Mouse (Mus musculus) neural tube, embryonic 13.5 days (tissue): Measurements from ENCODE around the gene Lin28b. TPM values are rescaled to one million over a fixed set of nuclear protein-coding genes. Genes with fewer than 3 reads are reported as not detected.

Experiments used
- ATAC-seq: fragments of 200-750 bp; cut with Nextera tagmentation; 2 replicates; pipeline ENCODE4 v1.8.0; 2017; ENCODE audit warnings: low read depth, mild to moderate bottlenecking, moderate TSS enrichment, moderate library complexity
- H3K27ac ChIP-seq: fragments of 300-500 bp; sonication (generic); replicated peaks from 2 replicates; pipeline ENCODE4 v1.5.1; 2015; ENCODE audit warnings: moderate library complexity, mild to moderate bottlenecking, inconsistent platforms
- H3K27me3 ChIP-seq: fragments of 300-500 bp; sonication (generic); 2 replicates; pipeline ENCODE4 v1.6.1; 2015; ENCODE audit warnings: mild to moderate bottlenecking, inconsistent platforms
- H3K36me3 ChIP-seq: fragments of 300-500 bp; sonication (generic); 2 replicates; pipeline ENCODE4 v1.6.1; 2015; ENCODE audit warnings: mild to moderate bottlenecking, inconsistent platforms
- H3K4me1 ChIP-seq: fragments of 300-500 bp; sonication (generic); replicated peaks from 2 replicates; pipeline ENCODE4 v1.6.1; 2015; ENCODE audit warnings: inconsistent platforms
- H3K4me2 ChIP-seq: fragments of 300-500 bp; sonication (generic); 2 replicates; pipeline ENCODE4 v1.6.1; 2015; ENCODE audit warnings: inconsistent platforms, mild to moderate bottlenecking, moderate library complexity
- H3K4me3 ChIP-seq: fragments of 300-500 bp; sonication (generic); 2 replicates; pipeline ENCODE4 v1.5.1; 2015; ENCODE audit warnings: mild to moderate bottlenecking, inconsistent platforms
- H3K9ac ChIP-seq: fragments of 300-500 bp; sonication (generic); 2 replicates; pipeline ENCODE4 v1.6.1; 2015; ENCODE audit warnings: moderate library complexity, mild to moderate bottlenecking, inconsistent platforms
- H3K9me3 ChIP-seq: fragments of 300-500 bp; sonication (generic); 2 replicates; pipeline ENCODE4 v1.6.1; 2016; ENCODE audit warnings: inconsistent platforms
- WGBS: fragments of 180-500 bp; shearing (Covaris S2); methylation state at CpG from one replicate; pipeline ENCODE4 v1.1.7; 2015; 5-methylcytosine and 5-hydroxymethylcytosine counted together
- polyA plus RNA-seq: library from polyadenylated mRNA; unstranded; fragments of >200 nt; fragmentation: Nextera tagmentation; extraction: Ambion mirVana; gene quantifications from 2 replicates; pipeline ENCODE4 v1.2.1, GENCODE M21; 2015

Lin28b gene
- polyA plus RNA-seq, 1 experiment from 2014 or later = 9.1 TPM

DNA sequence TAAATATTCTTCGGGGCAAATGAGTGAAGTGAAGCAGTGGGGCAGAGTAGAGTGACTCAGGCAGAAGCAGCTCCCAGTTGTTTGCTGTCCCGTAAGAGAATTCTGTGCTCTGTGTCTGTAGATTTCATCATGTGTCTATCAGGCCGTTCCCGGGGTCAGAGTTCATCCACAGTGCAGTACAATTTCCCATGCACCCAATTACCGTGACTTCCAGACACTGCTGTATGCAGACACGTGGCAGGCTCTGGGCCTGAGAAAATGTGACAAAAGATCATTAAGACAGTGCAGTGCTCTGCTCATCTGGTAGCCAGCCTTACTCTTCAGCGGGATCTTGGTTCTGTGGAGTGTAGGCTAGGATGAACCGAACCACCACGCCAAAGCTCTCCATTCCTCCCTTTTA lies 141.0 kb downstream of the Lin28b start:
- 76% methylated on average over 9 of the region's 9 CpGs for WGBS
- ATAC-seq = no peak
- Histone ChIP-seq H3K9ac (no peak overlapping the region), H3K4me3 (no peak overlapping the region), H3K27ac (no peak overlapping the region), H3K9me3 (no peaks in the 10 kb centered on the region), H3K36me3 (no peaks in the 10 kb centered on the region), H3K4me1 (no peaks in the 10 kb centered on the region), H3K27me3 (no peaks in the 10 kb centered on the region), H3K4me2 (no peak overlapping the region)

DNA sequence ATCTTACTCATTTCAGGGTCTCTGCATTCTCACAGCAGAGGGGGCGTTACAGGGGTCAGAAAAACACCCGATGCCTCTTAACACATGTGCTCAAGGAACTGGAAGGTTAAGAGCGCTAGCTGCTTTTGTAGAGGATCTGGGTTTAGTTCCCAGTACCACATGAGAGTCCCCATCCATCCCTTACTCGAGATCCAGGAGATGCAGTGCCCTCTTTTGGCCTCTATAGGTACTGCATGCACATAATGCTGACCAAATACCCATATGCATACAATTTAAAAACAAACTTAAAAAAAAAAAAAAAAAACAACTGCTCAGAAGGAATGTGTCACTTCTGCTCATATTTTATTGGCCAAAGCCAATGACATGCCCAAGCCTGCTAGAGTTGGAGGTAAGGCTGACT lies 141.8 kb downstream of the Lin28b start:
- WGBS = 87% methylated on average over 4 of the region's 4 CpGs
- H3K27ac ChIP-seq = no peak overlapping the region
- no peak overlapping the region for H3K9ac ChIP-seq
- H3K36me3 ChIP-seq = no peaks in the 10 kb centered on the region
- H3K4me3 ChIP-seq = no peak overlapping the region
- no peaks in the 10 kb centered on the region for H3K9me3 ChIP-seq
- ATAC-seq = no peak
- H3K4me2 ChIP-seq = no peak overlapping the region
- no peaks in the 10 kb centered on the region for H3K27me3 ChIP-seq
- H3K4me1 ChIP-seq = no peaks in the 10 kb centered on the region

DNA sequence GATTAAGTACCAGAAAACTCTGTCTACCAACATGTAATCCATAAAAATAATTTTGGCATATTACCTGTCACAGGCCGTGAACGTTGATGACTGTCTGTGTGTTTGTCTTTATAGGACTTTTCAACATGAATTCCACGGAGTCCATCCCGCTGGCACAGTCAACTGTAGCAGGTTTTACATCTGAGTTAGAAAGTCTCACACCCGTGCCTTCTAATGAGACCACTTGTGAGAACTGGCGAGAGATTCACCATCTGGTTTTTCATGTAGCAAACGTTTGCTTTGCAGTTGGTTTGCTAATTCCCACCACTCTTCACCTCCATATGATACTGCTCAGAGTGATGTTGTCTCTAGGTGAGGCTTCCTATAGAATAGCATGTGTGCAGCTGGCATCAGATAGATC lies 147.1 kb downstream of the Lin28b start:
- no peak for ATAC-seq
- 83% methylated on average over 7 of the region's 7 CpGs for WGBS
- H3K9ac ChIP-seq = no peak overlapping the region

DNA sequence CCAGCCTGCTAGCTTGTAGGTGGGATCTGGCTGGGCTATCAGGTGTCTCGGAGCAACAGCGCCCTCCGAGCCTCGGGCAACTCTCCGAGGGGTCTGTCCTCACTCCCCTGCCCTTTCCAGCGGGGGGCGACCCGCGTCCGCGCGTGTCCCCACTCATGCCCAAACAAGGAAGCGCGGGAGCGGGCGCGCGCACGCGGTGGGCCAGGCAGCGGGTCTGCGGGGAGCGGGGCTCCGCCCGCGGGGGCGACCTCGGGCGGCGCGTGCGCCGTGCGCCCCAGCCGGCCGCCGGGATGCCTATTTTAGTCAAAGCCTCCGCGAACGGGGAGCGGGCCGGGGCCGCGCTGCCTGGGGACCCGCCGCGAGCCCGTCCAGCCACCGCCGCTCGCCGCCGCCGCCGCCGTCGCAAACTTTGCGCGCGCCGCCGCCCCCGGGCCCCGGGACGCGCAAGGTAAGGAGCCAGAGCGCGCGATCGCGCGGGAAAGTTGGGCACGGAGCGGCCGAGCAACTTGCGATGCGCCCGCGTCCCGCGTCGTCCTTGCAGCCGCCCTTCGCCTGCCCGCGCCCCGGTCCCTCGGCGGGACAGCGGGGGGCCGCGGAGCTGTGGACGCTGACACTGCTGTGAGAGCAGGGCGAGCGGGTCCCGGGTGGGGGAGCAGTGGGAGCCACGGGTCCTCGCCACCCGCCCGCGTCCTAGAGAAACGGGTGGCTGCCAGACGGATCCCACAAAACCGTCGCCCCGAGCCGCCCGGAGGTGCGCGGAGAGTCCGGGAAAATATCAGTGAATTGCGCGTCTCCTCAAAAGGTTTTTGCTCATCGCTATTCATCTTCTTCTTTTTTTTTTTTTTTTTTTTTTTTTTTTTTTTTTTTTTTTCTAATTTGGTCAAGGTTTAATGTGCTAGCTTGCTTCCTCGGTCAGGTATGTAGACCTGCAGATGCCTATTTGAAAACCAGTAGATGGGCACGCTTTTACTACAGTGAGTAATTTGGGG lies 150.5 kb downstream of the Lin28b start, which contains the start of gene Bves:
TSS of gene Bves (plus strand) at position 339 of the 989 bp plus-strand sequence.
- Histone ChIP-seq H3K4me2 (peak within 1 kb of the TSS; percentile 92), H3K4me1 (no peaks in the 10 kb centered on the region; the same call in 1 of the 2 replicates), H3K27me3 (peaks cover 22% of the 10 kb centered on the region), H3K9me3 (no peaks in the 10 kb centered on the region), H3K4me3 (peak within 1 kb of the TSS; percentile 74), H3K36me3 (no peaks in the 10 kb centered on the region), H3K9ac (peak within 1 kb of the TSS; percentile 76), H3K27ac (no peak within 1 kb of the TSS)
- ATAC-seq = peak; percentile 80
- 1% methylated on average over 110 of the region's 116 CpGs for WGBS

More for the DNA sequence above, 147.1 kb downstream of the Lin28b start:
- Histone ChIP-seq H3K27ac (no peak overlapping the region), H3K27me3 (peaks cover 15% of the 10 kb centered on the region), H3K4me2 (no peak overlapping the region), H3K36me3 (no peaks in the 10 kb centered on the region), H3K9me3 (no peaks in the 10 kb centered on the region), H3K4me3 (no peak overlapping the region), H3K4me1 (no peaks in the 10 kb centered on the region; the same call in 1 of the 2 replicates)

DNA sequence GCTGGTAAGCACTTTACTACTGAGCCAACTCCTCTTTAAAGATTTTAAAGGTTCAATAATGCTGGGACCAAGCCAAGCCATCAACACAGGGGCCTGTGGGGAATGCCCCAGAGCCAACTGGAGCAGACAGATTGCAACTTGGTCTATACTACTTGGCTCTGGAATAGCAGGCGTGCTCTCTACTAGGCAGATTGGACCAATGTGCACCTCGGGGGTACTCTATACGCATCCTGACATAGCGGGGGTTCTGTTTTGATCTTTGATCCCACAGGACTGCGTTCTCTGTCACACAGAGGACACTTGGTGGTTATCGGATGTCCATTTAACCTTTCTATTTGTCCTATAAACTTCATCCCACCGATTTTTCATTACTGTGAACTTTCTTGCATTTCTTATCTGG lies 151.3 kb downstream of the Lin28b start:
- Histone ChIP-seq H3K27ac (no peak overlapping the region), H3K9ac (peak overlapping the region; percentile 76; the same call in 1 of the 2 replicates), H3K4me2 (peak overlapping the region; percentile 92), H3K9me3 (no peaks in the 10 kb centered on the region), H3K27me3 (peaks cover 22% of the 10 kb centered on the region), H3K36me3 (no peaks in the 10 kb centered on the region), H3K4me1 (no peaks in the 10 kb centered on the region; the same call in 1 of the 2 replicates), H3K4me3 (peak overlapping the region; percentile 74)
- ATAC-seq = peak; percentile 19; the same call in 1 of the 2 replicates
- 23% methylated on average over 7 of the region's 7 CpGs for WGBS

DNA sequence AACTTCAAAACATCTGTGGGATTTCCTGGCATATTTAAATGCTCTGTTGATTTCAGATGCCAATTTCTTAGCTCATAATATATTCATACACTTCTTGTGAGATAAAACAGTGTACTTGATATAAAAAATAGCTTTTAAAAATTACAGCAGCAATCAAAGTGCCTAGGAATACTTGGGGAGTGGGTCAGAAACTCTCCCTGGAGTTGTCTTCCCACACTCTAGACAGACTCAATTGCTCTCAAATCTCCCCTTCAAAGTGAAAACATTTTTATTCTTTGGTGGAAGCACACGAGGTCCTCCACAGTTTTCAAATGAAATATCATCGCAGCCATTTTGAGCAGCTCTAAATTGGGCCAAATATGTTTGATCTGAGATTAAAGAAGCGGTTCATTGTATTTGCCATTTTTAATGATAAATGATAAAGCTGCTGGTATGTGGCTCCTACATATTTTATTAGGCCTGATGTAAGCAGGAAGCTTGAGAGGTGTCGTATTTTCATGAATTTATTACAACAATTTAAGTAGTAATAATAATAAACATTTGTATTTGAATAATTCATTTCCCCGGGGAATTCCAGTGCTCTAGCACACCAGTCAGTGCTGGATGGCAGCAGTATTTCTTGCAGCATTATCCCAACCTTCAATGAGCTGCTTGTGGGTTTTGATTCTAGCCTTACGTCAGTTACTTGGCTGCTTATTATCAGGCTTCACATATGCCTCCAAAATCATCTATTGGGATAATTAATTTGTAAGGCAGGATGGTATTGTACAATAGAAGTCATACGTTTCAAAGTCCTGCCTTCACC lies 157.8 kb downstream of the Lin28b start:
- no peak overlapping the region for H3K4me3 ChIP-seq
- H3K36me3 ChIP-seq = no peaks in the 10 kb centered on the region
- no peak overlapping the region for H3K4me2 ChIP-seq
- peaks cover 5% of the 10 kb centered on the region for H3K4me1 ChIP-seq
- peak overlapping the region; percentile 29; the same call in 1 of the 2 replicates for H3K27ac ChIP-seq
- H3K9ac ChIP-seq = no peak overlapping the region
- no peaks in the 10 kb centered on the region for H3K9me3 ChIP-seq
- WGBS = 50% methylated on average over 7 of the region's 7 CpGs
- ATAC-seq = peak; percentile 91
- 0 out of 2 replicates have a peak, but pooled peaks cover 4% of the 10 kb centered on the region for H3K27me3 ChIP-seq

Other genes with a start within 250 kb of the Lin28b start
- gene Bves, start 150.6 kb downstream of the Lin28b start, polyA plus RNA-seq = 3.6 and 5.1 TPM in 2 replicates
- 16.6 and 21.6 TPM in 2 replicates for gene Hace1, start 91.4 kb upstream of the Lin28b start, polyA plus RNA-seq